ENCODE assay signal across 12 mouse cellular contexts in the genomic region with DNA sequence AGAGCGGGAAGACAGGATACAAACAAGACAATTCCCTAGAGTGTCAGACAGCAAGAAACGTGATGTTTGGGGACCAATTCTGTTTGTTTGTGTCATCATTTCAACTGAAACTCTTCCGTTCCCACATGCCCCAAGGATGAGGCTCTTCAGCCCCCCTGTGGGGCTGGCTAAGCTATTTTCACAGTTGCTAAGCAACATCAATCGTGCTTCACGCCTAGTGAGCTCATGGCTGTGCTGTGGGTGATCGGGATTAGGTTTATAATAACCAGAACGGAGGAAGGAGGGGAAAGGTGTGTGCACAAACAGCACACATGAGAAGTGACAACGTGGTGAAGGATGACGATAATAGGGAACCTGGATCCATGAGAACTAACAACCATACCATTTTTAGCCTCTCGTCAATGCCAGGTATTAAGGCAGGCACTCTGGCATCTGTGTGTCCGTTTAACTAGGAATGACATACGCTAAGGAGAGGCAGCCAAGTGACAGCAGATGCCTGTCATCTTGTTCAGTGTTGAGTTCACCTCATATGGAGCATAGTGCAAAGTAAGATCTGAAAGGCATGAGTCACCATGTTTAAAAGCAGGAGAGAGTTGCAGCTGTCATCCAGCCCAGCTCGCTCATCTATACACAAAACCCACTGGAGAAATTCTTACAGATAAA.
A peak's percentile ranks its signal among the peaks of the same experiment; 100 is the strongest.
DNase-seq lines count a peak whose midpoint lies in the region; TF ChIP-seq lines count a peak whose summit lies in the region.
"Had no signal": no experiment of that assay in that cellular context is flagged by ENCODE, and none has a peak within 500 bp of the region (broad histone marks: within the 10 kb centered on the region; RNA-seq: fewer than 3 reads in every experiment).

No protein-coding gene starts in this region.

- peak; percentile 54 to 62 for DNase-seq in cerebellum, postnatal 14 days
- DNase-seq in cerebellum, adult 2 months, result no peak
- DNase-seq in left cerebral cortex, postnatal 4 days, result peak; percentile 69
- DNase-seq in left cerebral cortex, adult 18-20 months (ENCODE audit: low spot score in 2 of 2), result no peak
- peak; percentile 27 for DNase-seq in midbrain, embryonic 10.5 days (ENCODE audit: low spot score)
- peak; percentile 28 for DNase-seq in right cerebral cortex, postnatal 25 days
- DNase-seq in ovary, postnatal 36 days (ENCODE audit: low spot score), result no peak
- DNase-seq in spleen, postnatal 10 days (ENCODE audit: low spot score in 2 of 2), result no peak
- DNase-seq: adrenal gland, postnatal 14 days; cerebellum, postnatal 36 days; lung, adult 2 months had no signal

- no peak for TF ChIP-seq POLR2A in cerebellum, adult 2 months (IDR thresholded peaks at IDR 0.05; ENCODE audit: borderline replicate concordance, insufficient read depth, low read length)

- H3K27ac ChIP-seq in cerebellum, adult 2 months (ENCODE audit: insufficient read depth, low read length), result no peak overlapping the region
- H3K27ac ChIP-seq in midbrain, embryonic 10.5 days (replicated peaks), result no peak overlapping the region
- H3K27ac ChIP-seq: left cerebral cortex, adult 2 months had no signal

- H3K4me3 ChIP-seq in cerebellum, adult 2 months (replicated peaks; ENCODE audit: insufficient read depth, low read depth, low read length), result no peak overlapping the region
- no peak overlapping the region for H3K4me3 ChIP-seq in midbrain, embryonic 10.5 days
- H3K4me3 ChIP-seq: left cerebral cortex, adult 2 months had no signal

- H3K4me1 ChIP-seq in cerebellum, adult 2 months (ENCODE audit: control insufficient read depth, insufficient read depth, low read length), result no peaks in the 10 kb centered on the region; the same call in 1 of the 2 replicates
- H3K4me1 ChIP-seq in midbrain, embryonic 10.5 days, result peaks cover 7% of the 10 kb centered on the region

- no peaks in the 10 kb centered on the region for H3K27me3 ChIP-seq in cerebellum, adult 2 months (ENCODE audit: control insufficient read depth, insufficient read depth, low read length)
- no peaks in the 10 kb centered on the region for H3K27me3 ChIP-seq in midbrain, embryonic 10.5 days (ENCODE audit: low read depth, poor library complexity, severe bottlenecking)

- 0 out of 2 replicates have a peak, but pooled peaks cover 2% of the 10 kb centered on the region for H3K9me3 ChIP-seq in midbrain, embryonic 10.5 days (replicated peaks)

- WGBS in cerebellum, adult 2 months, result 17% methylated on average over 13 of the region's 13 CpGs
- WGBS in midbrain, embryonic 10.5 days, result 72% methylated on average over 13 of the region's 13 CpGs

- no peak for TF ChIP-seq CTCF in cerebellum, adult 2 months (IDR thresholded peaks at IDR 0.05; ENCODE audit: borderline replicate concordance, insufficient read depth, low read depth, low read length)

- intact Hi-C loops in left cerebral cortex, postnatal 4 days (cut with DNase I), result no loop called here

- no peaks in the 10 kb centered on the region for H3K36me3 ChIP-seq in midbrain, embryonic 10.5 days

Comparison
In these comparisons a context has a peak if more than half of its experiments do, and no peak if none do; other contexts are left out.
1. DNase-seq: peak in cerebellum, postnatal 14 days (2 of 2), left cerebral cortex, postnatal 4 days (single experiment), midbrain, embryonic 10.5 days (single experiment) and right cerebral cortex, postnatal 25 days (single experiment); none in cerebellum, adult 2 months (0 of 2), left cerebral cortex, adult 18-20 months (0 of 2), ovary, postnatal 36 days (single experiment) and spleen, postnatal 10 days (0 of 2).